Mouse (Mus musculus): ENCODE results near the gene Lemd1. TPM values are rescaled to one million over a fixed set of nuclear protein-coding genes. Genes with fewer than 3 reads are reported as not detected.

Gene Lemd1
- polyA plus RNA-seq, 1 experiment = not detected

GRCm38 (mm10) chr1:132231470-132232274 lies 40.4 kb downstream of the Lemd1 start:
- TF ChIP-seq POLR2A (IDR thresholded peaks at IDR 0.05; ENCODE audit: low read depth, low read length) = no peak
- TF ChIP-seq CTCF (IDR thresholded peaks at IDR 0.05; ENCODE audit: borderline replicate concordance, insufficient read depth, low read length) = no peak
- Histone ChIP-seq H3K27ac (ENCODE audit: insufficient read depth, low read length) (no peak overlapping the region), H3K4me1 (ENCODE audit: control insufficient read depth, insufficient read depth, low read length) (peaks cover 7% of the 10 kb centered on the region; the same call in 1 of the 2 replicates), H3K4me3 (ENCODE audit: insufficient read depth, low read length) (no peak overlapping the region)

- TF ChIP-seq POLR2A (IDR thresholded peaks at IDR 0.05; ENCODE audit: low read depth, low read length) (no peak), CTCF (IDR thresholded peaks at IDR 0.05; ENCODE audit: borderline replicate concordance, insufficient read depth, low read length) (peak; percentile 21; the same call in 1 of the 2 replicates)
- Histone ChIP-seq H3K27ac (ENCODE audit: insufficient read depth, low read length) (no peak overlapping the region), H3K4me3 (ENCODE audit: insufficient read depth, low read length) (no peak overlapping the region), H3K4me1 (ENCODE audit: control insufficient read depth, insufficient read depth, low read length) (peaks cover 7% of the 10 kb centered on the region; the same call in 1 of the 2 replicates)
These were observed 42.3 kb downstream of the Lemd1 start for GRCm38 (mm10) chr1:132233566-132233965.

GRCm38 (mm10) chr1:132234757-132235273 lies 43.6 kb downstream of the Lemd1 start:
- Histone ChIP-seq H3K4me1 (ENCODE audit: control insufficient read depth, insufficient read depth, low read length) (peaks cover 7% of the 10 kb centered on the region; the same call in 1 of the 2 replicates), H3K27ac (ENCODE audit: insufficient read depth, low read length) (no peak overlapping the region), H3K4me3 (ENCODE audit: insufficient read depth, low read length) (no peak overlapping the region)
- TF ChIP-seq CTCF (IDR thresholded peaks at IDR 0.05; ENCODE audit: borderline replicate concordance, insufficient read depth, low read length) = no peak
- TF ChIP-seq POLR2A (IDR thresholded peaks at IDR 0.05; ENCODE audit: low read depth, low read length) = no peak

GRCm38 (mm10) chr1:132237585-132238159 lies 46.4 kb downstream of the Lemd1 start:
- no peak for TF ChIP-seq POLR2A (IDR thresholded peaks at IDR 0.05; ENCODE audit: low read depth, low read length)
- TF ChIP-seq CTCF (IDR thresholded peaks at IDR 0.05; ENCODE audit: borderline replicate concordance, insufficient read depth, low read length) = peak; percentile 58; the same call in 1 of the 2 replicates
- Histone ChIP-seq H3K4me1 (ENCODE audit: control insufficient read depth, insufficient read depth, low read length) (peaks cover 7% of the 10 kb centered on the region; the same call in 1 of the 2 replicates), H3K4me3 (ENCODE audit: insufficient read depth, low read length) (no peak overlapping the region), H3K27ac (ENCODE audit: insufficient read depth, low read length) (no peak overlapping the region)

- no peak for TF ChIP-seq CTCF (IDR thresholded peaks at IDR 0.05; ENCODE audit: borderline replicate concordance, insufficient read depth, low read length)
- no peak for TF ChIP-seq POLR2A (IDR thresholded peaks at IDR 0.05; ENCODE audit: low read depth, low read length)
- Histone ChIP-seq H3K4me1 (ENCODE audit: control insufficient read depth, insufficient read depth, low read length) (no peaks in the 10 kb centered on the region), H3K4me3 (ENCODE audit: insufficient read depth, low read length) (no peak overlapping the region), H3K27ac (ENCODE audit: insufficient read depth, low read length) (no peak overlapping the region)
These were observed 53.8 kb downstream of the Lemd1 start for GRCm38 (mm10) chr1:132245010-132245409.

DNA sequence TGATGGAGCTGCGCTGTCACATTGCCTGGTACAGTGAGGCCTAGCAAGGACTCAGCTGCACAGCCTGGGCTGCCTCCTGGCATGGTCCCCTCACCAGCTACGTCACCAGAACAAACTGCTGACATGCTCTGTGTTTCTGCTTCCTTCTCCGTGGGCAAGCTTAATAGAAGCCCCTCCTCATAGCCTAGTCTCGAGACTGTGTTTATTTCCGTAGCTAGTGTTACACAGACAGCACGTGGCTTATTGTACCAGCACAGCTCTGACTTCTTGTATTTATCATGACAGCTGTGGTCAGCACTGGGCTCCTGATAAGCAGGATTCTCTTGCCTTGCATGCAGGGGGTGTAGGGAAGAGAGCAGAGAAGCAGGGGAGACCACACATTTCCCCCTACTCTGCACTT lies 54.9 kb downstream of the Lemd1 start:
- Histone ChIP-seq H3K4me3 (ENCODE audit: insufficient read depth, low read length) (no peak overlapping the region), H3K27ac (ENCODE audit: insufficient read depth, low read length) (no peak overlapping the region), H3K4me1 (ENCODE audit: control insufficient read depth, insufficient read depth, low read length) (no peaks in the 10 kb centered on the region)
- TF ChIP-seq CTCF (IDR thresholded peaks at IDR 0.05; ENCODE audit: borderline replicate concordance, insufficient read depth, low read length) (no peak), POLR2A (IDR thresholded peaks at IDR 0.05; ENCODE audit: low read depth, low read length) (no peak)

DNA sequence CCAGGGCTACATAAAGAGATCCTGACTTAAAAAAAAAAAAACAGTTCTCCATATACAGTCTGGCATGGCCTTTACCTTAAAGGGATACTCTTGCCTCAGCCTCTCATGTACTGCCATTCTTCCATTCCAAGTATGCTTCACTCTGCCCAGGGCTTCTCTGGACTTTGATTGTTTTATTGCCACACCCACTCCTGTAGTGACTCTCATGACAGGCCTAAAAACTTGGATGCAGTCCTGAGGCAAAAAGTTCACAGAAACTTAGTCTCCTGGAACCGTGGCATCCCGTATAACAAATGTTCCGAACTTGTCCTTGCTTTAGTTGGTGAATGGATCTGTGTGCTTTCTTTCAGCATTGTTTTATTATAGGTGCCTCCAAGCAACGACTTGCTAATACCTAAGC lies 55.4 kb downstream of the Lemd1 start:
- H3K27ac ChIP-seq (ENCODE audit: insufficient read depth, low read length) = no peak overlapping the region
- no peak for TF ChIP-seq POLR2A (IDR thresholded peaks at IDR 0.05; ENCODE audit: low read depth, low read length)
- no peak for TF ChIP-seq CTCF (IDR thresholded peaks at IDR 0.05; ENCODE audit: borderline replicate concordance, insufficient read depth, low read length)
- H3K4me3 ChIP-seq (ENCODE audit: insufficient read depth, low read length) = no peak overlapping the region
- H3K4me1 ChIP-seq (ENCODE audit: control insufficient read depth, insufficient read depth, low read length) = no peaks in the 10 kb centered on the region

DNA sequence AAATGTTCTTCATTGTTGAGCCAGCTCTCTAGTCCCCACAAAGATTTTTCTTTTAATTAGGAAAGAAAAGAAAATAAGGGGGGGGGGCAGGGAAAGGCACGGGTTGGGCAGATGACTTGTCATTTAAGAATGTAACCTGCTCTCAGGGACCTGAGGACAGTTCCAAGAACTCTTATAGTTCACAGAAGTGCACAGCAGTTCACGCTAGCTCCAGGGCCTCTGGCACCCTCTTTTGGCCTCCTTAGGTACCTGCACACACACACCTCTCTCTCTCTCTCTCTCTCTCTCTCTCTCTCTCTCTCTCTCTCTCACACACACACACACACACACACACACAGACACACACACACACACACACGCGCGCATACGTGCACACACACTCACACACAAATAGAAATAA lies 63.2 kb downstream of the Lemd1 start:
- TF ChIP-seq POLR2A (IDR thresholded peaks at IDR 0.05; ENCODE audit: low read depth, low read length) = no peak
- TF ChIP-seq CTCF (IDR thresholded peaks at IDR 0.05; ENCODE audit: borderline replicate concordance, insufficient read depth, low read length) = 0 out of 2 replicates have a peak, but pooled peaks have one; percentile 15
- H3K4me3 ChIP-seq (ENCODE audit: insufficient read depth, low read length) = no peak overlapping the region
- H3K4me1 ChIP-seq (ENCODE audit: control insufficient read depth, insufficient read depth, low read length) = no peaks in the 10 kb centered on the region
- H3K27ac ChIP-seq (ENCODE audit: insufficient read depth, low read length) = no peak overlapping the region

- H3K4me1 ChIP-seq (ENCODE audit: control insufficient read depth, insufficient read depth, low read length) = 0 out of 2 replicates have a peak, but pooled peaks cover 2% of the 10 kb centered on the region
- no peak for TF ChIP-seq POLR2A (IDR thresholded peaks at IDR 0.05; ENCODE audit: low read depth, low read length)
- TF ChIP-seq CTCF (IDR thresholded peaks at IDR 0.05; ENCODE audit: borderline replicate concordance, insufficient read depth, low read length) = no peak
These were observed 69.1 kb downstream of the Lemd1 start for GRCm38 (mm10) chr1:132260331-132260730.

DNA sequence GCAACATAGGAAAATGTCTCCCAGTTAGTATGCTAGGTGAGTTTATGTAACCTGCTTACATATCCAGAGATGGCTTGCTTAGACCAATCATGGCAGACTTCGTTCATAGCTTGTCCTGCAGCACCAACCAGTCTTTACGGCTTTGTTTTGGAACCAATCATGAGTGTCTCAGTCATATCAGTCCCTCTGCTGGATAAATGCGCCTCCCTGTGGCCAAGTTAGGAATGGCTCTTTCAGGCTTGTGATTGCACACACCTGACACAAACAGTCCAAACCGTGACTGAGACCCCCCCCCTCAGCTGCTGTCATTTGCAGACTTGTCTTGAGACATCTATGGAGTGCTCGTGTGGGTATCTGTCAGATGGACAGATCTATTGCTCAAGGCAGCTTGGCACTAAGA lies 69.8 kb downstream of the Lemd1 start:
- Histone ChIP-seq H3K4me3 (ENCODE audit: insufficient read depth, low read length) (no peak overlapping the region), H3K4me1 (ENCODE audit: control insufficient read depth, insufficient read depth, low read length) (0 out of 2 replicates have a peak, but pooled peaks cover 2% of the 10 kb centered on the region), H3K27ac (ENCODE audit: insufficient read depth, low read length) (no peak overlapping the region)
- TF ChIP-seq CTCF (IDR thresholded peaks at IDR 0.05; ENCODE audit: borderline replicate concordance, insufficient read depth, low read length) = no peak
- no peak for TF ChIP-seq POLR2A (IDR thresholded peaks at IDR 0.05; ENCODE audit: low read depth, low read length)

More at GRCm38 (mm10) chr1:132260331-132260730, 69.1 kb downstream of the Lemd1 start:
- Histone ChIP-seq H3K4me3 (ENCODE audit: insufficient read depth, low read length) (no peak overlapping the region), H3K27ac (ENCODE audit: insufficient read depth, low read length) (no peak overlapping the region)
